Mouse (Mus musculus): ENCODE data around the gene Chid1.
A peak's percentile ranks its signal among the peaks of the same experiment; 100 is the strongest.

- TF ChIP-seq CTCF (IDR thresholded peaks at IDR 0.05; ENCODE audit: low read depth, low read length) (peak; percentile 33; the same call in 1 of the 2 replicates), POLR2A (IDR thresholded peaks at IDR 0.05; ENCODE audit: extremely low read depth, insufficient read depth, low read length) (no peak)
Measured at GRCm38 (mm10) chr7:141481498-141482401, 57.9 kb downstream of the Chid1 start.
